Mouse (Mus musculus): ENCODE results near the gene Gclm.
"Not testable (repeated sequence)": the region's sequence is repeated elsewhere in the genome, so short reads cannot be mapped to it uniquely, and the experiment has no call there.

Gene Gclm

DNA sequence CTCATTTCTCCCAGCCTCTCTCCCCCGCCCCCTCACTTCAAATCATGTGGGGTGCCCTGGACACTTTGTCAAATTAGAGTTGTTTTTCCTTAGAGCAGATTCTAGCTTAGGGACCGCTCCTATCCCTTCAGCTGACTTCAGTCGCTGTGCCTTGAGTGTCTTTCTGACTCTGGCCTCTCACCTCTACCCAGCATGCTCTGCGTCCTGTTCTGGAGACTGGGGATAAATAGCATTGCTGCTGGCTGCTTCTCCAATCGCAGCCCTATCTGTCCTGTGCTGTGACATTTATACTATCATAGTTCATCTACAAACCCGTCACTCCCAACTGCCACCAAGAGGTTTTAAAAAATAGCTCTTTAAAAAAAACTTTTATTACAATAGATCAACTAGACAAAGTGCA lies 2.5 kb upstream of the Gclm start:
- DNase-seq (ENCODE audit: low read depth, low spot score): no peak

DNA sequence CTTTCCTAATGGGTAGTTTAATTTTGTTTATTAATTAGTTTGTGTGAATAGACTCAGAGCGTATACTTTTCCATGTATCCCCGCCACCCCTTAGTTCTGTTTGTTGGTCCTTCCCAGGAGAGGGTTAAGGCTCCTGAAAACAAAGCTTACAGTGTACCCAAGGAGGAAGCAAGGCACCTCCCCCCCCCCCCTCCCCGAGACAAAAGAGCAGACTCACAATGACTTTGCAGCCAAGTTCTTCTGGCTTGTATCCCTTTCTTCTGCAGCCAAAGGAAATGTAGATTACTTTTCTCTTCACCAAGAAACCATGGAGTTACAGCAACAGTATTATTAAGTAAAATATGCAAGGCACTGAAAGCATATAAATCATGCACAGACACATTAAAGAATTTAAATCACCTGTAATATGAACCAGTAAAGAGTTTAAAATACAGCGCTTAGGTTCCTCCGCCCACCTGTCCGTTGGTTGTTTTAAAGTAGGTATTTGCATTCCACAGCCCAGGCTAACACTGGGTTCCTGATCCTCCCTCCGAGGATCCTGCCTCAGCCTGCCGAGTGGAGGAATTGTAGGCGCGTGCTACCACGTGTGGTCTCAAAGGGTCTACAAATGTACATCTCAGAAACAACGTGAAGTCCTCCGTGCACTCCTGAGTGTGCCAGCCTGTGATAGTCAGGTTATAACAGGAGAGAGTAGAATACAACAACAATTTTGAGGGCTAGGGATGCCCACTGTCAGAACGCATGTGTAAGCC lies 1.8 kb upstream of the Gclm start:
- DNase-seq (ENCODE audit: low read depth, low spot score): no peak

DNA sequence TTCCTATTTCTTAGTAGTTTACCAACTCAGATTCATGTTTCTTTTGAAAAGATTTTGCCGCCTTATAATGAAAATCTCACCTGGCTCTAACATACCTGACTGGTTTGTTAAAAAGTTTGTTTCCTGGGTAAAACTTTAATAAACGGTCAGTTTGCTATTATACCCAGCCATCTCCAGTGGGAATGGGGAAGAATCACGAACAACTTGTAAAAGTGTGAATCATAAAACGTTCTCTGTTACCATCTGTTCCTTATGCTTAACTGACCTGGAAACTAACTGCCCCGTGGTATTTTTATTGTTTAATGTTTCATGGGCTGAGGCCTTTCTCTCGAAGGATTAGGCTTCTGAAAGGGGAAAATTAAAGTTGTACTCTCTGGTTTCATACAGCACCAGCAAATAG lies 598 bp upstream of the Gclm start:
- DNase-seq (ENCODE audit: low read depth, low spot score): no peak

DNA sequence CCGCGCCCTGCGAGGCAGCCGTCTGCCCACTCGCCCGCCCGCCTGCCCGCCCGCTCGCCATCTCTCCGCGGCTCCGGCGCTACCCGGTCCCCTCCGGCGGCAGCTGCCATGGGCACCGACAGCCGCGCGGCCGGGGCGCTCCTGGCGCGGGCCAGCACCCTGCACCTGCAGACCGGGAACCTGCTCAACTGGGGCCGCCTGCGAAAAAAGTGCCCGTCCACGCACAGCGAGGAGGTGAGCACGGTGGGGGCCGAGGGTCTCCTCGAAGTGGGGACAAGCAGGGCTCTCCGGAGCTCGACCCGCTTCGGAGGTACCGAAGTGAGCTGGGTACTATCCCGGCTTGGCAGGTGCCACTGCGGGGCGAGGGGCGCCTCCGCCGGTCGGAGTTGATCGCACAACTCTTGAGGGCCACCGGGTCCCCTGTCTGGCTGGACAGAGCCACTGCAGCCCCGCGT lies 548 bp downstream of the Gclm start:
- DNase-seq (ENCODE audit: low read depth, low spot score): peak; percentile 35

DNA sequence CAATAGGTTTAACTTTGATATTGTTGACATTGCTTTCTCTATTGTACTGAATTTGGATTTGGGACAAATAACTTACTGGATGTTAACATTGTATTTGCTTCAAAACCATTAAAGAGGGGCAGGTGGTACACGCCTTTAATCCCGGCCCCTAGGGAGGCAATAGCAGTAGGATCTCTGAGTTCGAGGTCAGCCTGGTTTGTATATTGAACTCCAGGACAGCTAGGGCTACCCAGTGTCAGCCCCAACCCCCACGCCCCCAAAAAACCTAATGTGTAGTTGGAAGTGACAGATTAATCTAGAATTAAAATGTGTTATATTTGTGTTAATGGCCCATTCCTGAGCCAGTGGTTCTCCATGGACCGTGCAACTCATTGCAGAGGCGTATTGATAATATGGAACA lies 1.0 kb downstream of the Gclm start:
- no peak for DNase-seq (ENCODE audit: low read depth, low spot score)

DNA sequence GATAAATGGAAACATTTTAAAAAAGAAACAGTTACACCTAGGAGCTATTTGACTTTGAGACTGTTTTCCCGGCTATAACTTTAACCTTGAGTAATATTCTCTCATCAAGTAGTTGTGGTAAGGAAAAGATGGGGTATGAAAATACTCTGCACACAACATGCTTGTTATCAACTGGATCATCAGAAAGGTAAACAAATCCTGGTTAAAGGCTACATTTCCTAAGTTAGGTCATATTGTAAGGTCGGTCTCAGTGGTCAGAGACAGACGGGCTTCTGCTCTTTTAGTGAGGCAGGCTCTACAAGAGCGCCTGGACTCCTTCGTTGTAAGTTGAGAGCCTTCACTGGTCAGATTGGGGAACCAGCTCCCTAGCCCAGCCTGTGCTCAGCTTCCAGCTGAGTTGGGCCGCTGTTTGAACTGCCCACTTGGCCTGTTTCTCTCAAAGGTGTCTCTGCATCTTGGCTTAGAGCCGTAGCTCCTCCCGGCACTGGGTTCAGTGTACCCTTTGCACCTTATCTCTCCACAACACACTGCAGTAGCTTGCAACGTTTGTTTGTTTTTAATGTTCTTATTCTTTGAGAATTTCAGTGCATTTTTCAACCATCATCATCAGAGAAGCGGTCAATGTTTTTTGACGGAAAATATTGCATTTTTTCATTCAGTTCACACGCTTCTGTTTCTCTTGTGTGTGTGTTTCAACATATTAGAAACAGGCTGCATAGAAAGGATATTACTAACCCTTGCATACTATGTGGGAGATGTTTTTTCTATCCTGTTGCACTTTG lies 1.8 kb downstream of the Gclm start:
- no peak for DNase-seq (ENCODE audit: low read depth, low spot score)

DNA sequence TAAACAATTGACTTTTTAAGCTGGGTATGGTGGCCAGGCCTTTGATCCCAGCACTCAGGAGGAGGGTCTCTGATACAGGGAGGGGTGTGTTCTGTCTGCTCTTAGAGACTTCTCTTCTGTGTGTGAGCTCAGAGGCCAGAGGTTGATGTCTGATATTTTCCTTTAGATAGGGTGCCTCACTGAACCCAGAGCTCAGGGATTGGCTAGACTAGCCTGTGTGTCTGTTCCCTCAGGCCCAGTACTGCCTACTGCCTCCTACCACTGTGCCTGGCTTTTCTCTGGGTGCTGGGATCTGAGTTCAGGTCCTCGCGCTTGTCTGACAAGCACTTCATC lies 2.4 kb downstream of the Gclm start:
- no peak for DNase-seq (ENCODE audit: low read depth, low spot score)

DNA sequence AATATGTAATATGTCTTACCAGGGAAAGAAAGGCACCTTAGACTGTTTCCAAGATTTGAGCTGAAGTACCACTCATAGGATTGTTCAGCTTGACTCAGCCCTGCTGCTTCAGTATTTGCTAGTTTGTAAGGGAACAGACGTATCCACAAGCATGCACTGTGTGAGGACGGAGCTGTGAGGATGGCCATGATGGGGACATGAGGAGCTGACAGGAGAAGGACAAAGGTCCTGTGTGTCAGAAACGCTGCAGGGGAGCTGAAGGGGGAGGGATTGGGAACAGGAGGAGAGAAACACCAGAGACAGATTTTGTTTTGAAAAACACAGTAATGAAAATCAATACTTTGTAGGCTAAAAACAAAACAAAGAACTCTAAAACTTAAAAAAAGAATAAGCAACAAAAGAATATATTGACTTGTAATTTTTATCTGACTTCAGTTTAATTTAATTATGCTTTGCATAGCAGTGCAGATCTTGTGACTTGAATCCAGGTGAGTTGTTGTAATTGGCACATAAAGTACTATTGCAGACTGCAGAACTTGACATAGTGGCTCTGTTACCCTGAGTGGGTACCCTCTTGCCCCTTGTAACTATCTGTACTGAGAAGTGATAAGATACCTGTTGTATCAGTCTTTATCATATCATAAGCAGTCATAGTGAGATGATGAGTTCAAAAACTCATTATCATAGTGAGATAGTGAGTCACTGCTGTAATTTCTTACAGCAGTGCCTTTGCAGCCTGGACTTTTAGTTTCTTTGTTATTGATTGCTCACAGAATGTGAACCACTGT lies 7.3 kb downstream of the Gclm start:
- DNase-seq (ENCODE audit: low read depth, low spot score): no peak

DNA sequence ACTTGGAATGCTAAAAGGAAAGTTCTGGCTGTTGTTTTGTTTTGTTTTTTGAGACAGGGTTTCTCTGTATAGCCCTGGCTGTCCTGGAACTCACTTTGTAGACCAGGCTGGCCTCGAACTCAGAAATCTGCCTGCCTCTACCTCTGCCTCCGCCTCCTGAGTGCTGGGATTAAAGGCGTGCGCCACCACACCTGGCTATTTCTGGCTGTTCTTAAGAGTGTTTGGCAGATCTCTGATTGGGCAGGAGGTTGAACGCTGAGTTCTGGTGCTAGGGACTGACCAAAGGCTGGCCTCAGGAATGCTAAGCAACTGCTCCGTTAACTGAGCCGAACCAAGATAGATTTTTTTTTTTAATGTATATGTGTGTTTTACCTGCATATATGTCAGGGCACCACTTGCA lies 8.7 kb downstream of the Gclm start:
- DNase-seq (ENCODE audit: low read depth, low spot score): not testable (repeated sequence)

DNA sequence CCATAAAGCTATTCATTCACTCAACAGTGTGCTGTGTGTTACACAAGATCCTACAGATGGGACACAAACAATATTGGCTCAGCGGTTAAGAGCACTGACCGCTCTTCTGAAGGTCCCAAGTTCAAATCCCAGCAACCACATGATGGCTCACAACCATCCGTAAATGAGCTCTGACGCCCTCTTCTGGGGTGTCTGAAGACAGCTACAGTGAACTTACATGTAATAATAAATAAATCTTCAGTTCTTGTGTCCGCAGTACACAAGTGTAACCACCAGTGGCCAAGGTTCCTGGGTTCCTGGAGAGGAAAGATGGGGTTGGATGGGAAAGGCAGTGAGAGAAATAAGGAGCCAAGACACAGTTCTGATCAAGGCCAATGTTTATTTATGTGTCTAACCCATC lies 24.6 kb downstream of the Gclm start:
- no peak for DNase-seq (ENCODE audit: low read depth, low spot score)

DNA sequence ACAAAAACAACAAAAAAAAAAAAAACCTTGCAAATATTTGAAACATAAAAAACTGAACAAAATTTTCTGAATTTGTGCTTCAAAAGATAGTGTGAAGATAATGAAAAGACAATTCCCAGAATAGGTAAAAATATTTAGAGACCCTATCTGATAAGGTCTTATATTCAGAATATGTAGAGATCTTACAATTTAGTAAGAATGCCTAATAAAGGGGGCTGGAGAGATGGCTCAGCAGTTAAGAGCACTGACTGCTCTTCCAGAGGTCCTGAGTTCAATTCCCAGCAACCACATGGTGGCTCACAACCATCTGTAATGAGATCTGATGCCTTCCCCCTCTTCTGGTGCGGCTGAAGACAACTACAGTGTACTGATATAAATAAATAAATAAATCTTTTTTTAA lies 27.2 kb downstream of the Gclm start:
- not testable (repeated sequence) for DNase-seq (ENCODE audit: low read depth, low spot score)

DNA sequence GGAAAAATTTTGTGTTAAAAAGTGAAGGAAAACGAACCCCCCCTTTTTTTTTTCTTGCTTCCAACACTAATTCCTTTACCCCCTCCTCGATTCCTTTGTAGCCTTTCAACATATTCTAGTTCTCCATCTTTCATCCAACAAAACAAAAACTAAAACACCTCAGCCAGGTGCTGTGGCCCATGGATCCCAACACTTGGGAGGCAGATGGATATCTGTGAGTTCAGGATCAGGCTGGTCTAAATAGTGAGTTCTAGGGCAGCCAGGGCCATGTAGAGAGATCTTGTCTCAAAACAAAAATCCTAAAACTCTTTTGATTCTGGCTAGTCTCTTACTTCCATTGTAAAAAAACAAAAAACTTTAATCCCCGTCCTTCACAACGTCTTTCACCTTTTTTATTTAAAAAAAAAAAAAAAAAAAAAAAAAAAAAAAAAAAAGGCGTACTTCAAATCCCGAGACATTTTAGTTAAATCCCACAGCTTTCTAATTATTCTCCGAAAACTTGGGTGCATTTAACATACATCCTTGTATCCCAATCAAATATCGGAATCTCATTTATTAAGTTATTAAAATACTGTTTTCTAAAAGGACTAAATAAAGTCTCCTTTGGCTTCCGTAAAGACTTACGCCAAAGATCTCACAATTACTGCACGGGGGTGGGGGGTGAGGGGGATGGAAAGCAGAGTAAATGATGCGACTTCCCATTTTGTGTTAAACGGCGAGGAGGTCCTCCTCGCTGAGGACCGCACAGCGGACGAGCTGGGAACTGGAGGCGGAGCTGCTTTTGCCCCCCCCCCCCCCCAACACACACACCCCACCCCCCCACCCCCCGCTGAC lies 28.3 kb downstream of the Gclm start:
- DNase-seq (ENCODE audit: low read depth, low spot score): no peak

DNA sequence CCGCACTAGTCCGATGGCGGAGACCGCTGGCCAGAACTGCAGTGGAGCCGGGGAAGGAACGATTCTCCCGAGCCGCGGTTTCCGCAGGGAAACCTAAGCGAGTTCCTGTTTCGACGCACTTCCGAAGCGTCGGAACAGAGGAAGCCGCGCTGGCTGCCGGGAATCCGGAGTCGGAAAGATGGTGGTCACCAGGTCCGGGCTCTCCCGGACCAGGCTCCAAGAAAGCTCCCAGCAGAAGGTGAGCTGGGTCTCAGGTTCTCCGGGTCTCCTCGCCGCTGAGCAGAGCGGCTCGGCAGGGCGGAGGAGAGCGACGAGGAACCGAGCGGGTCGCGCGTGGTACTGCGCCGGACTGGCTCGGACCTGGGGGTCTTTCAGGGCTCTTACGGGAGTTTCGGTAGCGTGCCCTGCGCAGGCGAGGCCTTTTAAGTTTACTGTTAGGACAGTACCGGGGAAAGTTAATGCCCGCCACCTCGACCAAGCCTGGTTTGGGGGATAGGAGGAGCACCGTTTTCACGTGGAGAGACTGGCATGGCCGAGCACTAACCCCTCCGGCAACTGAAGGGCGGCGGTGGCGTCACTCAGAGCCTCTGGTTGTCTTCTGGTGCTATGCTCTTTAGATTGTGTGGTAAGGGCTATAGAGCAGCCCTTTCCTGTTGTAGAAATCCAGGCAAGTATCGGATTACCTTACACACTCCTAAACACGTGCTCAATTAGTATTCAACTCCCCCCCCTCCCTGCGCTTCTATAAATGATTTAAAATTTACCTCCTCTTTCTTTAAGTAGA lies 29.1 kb downstream of the Gclm start, which contains the start of gene Dnttip2:
Gene Dnttip2, plus strand, starts transcription at position 148 of the 784 bp plus-strand sequence.
- DNase-seq (ENCODE audit: low read depth, low spot score): peak; percentile 96

DNA sequence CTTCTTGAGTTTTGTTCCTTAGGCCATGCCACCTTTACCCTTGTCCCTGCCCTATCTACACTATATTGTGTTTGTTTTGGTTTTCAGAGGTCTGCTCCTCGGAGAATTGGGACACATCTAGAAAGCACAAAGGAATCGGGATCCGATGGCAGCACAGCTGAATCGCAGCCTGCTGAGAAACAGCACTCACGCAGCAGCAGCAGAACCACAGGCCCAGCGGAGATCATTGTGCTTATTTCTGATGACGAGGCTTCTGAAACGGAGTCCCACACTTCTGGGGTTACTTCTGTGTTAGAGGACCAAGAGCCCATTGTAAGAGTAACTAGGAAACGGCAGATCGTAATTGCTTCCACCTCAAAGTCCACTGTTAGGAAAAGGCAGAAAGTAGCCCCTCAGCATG lies 29.8 kb downstream of the Gclm start:
- DNase-seq (ENCODE audit: low read depth, low spot score): no peak

DNA sequence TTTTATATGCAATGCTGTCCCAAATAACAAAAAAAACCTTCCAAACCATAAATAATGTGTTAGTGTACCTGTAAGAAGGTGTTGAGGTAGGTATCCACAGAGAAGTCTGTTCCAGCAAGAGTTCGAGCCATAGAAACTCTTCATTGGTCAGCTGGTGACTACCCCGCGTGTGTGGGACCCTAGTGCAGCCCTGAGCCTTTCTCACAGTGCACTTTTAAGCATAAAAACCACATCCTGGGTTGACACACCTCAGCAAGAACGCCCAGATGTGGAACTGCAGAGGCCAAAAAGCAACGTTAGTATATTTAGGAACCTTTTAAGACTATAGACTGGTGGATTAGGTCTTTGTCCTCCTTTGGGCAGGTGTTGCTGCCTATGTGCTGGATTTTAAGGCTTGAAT lies 41.8 kb downstream of the Gclm start:
- no peak for DNase-seq (ENCODE audit: low read depth, low spot score)

DNA sequence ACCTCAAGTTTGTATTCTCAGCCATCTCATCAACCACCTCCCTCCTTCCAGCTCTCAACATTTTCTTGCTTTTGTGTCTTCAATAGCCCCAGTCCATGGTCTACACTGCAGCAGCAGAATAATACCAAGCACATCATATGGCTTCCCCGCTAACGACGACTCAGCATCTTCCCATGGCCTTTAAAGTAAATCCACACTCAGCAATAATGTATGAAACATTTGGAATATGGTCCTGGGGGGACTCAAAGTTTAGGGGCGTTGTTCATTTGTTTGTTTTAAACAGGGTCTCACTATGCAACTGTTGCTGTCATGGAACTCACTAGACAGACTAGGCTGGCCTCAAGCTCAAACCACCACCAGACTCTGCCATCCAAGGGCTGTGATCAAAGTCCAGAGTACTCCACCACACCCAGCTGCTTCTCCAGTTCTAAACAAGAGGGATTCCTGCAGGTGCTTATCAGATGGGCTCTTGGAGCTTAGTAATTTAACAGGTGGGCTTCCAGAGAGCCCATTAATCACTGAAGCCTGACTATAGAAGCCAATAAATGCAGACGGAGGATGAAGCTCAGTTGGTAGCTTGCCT lies 43.3 kb downstream of the Gclm start:
- no peak for DNase-seq (ENCODE audit: low read depth, low spot score)

DNA sequence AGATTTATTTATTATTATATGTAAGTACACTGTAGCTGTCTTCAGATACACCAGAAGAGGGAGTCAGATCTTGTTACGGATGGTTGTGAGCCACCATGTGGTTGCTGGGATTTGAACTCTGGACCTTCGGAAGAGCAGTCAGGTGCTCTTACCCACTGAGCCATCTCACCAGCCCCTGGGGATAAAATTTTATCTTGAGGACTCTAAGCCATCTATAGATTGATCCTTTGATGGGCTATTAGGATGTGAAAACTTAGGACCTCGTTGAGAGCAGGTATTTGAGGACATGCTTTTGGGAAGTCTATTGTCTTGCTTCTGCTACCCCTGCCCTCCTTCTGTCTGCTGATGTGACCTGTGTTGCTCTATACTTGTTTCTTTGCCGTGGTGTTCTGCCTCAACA lies 44.0 kb downstream of the Gclm start:
- not testable (repeated sequence) for DNase-seq (ENCODE audit: low read depth, low spot score)

DNA sequence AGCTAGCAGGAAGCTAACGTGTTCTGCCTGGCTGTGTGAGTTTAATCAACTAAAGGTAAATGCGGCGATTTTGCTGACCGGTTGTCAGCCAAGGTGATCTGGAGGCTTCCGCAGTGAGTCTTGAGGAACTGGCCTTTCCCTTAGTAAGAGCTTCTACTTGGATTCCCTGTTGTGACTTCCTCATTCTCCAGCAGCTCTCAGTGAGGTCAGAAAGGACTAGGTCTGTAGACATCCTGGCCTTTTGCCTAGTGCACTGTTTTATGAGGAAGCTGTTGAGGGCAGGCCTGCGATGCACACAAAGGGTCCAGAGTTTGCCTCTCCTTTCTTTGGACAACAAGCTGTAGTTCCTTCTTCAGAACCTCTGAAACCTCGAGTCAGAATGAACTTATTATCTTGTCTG lies 45.3 kb downstream of the Gclm start:
- DNase-seq (ENCODE audit: low read depth, low spot score): no peak

DNA sequence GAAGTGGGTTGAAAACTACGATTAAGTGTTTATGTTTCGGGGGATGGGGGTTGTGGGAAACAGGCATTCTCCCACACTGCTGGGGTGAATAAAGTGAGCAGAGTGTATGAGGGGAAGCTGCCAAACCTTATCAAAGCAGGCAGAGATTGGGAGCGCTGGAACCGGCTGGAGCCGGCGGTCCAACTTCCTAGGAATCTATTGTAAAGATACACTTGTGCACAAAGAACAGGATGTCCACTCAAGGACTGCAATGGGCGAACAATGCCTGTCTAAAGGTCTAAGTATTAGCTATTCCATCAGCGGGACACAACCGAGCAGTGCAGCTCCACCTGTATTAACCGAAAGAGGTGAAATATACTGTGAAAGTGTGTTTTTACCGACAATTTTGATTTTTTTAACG lies 46.5 kb downstream of the Gclm start:
- no peak for DNase-seq (ENCODE audit: low read depth, low spot score)
